Mouse (Mus musculus): ENCODE measurements at regions not wholly inside any gene's neighbourhood (a gene's known extent, or its start where the extent isn't known, plus 50 kb on each side); places are given as distances from the start of the nearest gene placed in this dataset.

DNA sequence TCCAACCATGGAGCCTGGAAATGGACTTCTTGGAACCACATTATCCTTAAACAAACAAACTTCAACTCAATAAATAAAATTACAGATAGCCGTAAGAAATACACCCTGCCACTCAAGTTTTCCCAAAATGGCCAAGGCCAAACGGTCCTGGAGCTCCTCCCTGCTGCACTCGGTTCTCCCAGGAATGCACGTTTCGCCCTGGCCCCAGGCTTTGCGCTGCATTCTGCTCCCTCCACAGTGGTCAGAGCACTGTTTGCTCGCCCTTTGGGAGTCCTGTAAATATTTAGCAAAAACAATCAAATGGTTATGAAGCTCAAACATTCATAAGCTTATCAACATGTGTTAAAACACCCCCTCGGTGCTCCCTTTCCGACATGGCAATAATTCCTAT lies 233.4 kb upstream of the Smim15 start:
- no peak for TF ChIP-seq EP300 (IDR thresholded peaks at IDR 0.05; ENCODE audit: low read depth)
- TF ChIP-seq CTCF (IDR thresholded peaks at IDR 0.05; ENCODE audit: low read depth), result no peak
